Mouse (Mus musculus) spleen, adult 2 months (tissue): ENCODE data around the gene Auh.

Source experiments
- CTCF ChIP-seq: fragments of 200-500 bp; IDR thresholded peaks from 2 replicates; pipeline ENCODE4 v1.5.1; 2011; ENCODE audit warnings: mild to moderate bottlenecking, inconsistent platforms; ENCODE audit not compliant: insufficient read depth, insufficient read length, insufficient replicate concordance; ENCODE audit errors: extremely low read depth
- POLR2A ChIP-seq: fragments of 200-500 bp; IDR thresholded peaks from 2 replicates; pipeline ENCODE4 v1.6.1; 2011; ENCODE audit warnings: low read depth, low read length, inconsistent platforms

DNA sequence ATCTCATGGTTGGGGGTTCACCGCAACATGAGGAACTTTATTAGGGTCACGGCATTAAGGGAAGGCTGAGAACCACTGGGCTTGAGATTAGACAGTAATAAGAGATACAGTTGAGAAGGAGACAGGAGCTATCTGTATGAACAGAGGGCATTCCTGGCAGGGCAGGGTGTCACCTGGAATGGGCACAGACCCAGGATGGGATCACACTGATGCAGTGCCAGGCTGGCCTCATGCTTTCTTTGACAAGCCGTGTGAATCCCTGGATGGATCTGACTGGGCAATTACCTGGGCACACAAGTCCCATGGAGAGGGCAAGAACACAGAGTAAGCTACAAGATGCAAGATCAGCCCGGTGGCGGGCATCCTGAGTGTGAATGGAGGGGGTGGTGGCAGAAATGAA is 71.7 kb downstream of the Auh start:
- TF ChIP-seq CTCF (no peak), POLR2A (no peak)
